Mouse (Mus musculus): ENCODE data around the gene Uck1.

DNA sequence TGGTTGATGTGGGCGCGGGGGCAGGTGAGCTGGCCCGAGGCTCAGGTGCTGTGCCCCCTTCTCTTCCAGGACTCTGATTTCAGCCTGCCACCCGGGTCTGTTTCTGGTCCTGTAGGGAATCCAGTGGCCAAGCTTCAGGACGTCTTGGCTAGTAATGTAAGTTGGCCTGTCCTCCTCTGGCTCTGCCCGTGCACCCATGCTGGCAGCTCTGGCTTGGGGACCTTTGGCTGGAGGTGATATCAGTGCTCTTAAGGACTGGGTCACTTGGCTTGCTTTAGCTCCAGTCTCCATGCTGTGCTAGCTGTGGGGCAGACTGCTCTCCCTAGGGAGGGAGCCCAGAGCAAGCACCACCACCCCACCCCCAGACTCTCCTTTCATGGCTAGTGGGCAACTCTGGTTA lies 39.9 kb downstream of the Uck1 start:
- TF ChIP-seq CTCF (IDR thresholded peaks at IDR 0.05; ENCODE audit: low read depth) (no peak), EP300 (IDR thresholded peaks at IDR 0.05; ENCODE audit: low read depth) (no peak)
